Mouse (Mus musculus): ENCODE results near the gene Smad3.

The Smad3 gene

GRCm38 (mm10) chr9:63745821-63746632 is 11.8 kb downstream of the Smad3 start:
- DNase-seq, result peak in 1 of 2 experiments; percentile 58

GRCm38 (mm10) chr9:63744595-63744994 is 13.2 kb downstream of the Smad3 start:
- no peak for DNase-seq

- no peak for DNase-seq
Measured at GRCm38 (mm10) chr9:63743775-63744174, 14.0 kb downstream of the Smad3 start.

GRCm38 (mm10) chr9:63742887-63743660 is 14.7 kb downstream of the Smad3 start:
- no peak for DNase-seq

GRCm38 (mm10) chr9:63742318-63742717 is 15.5 kb downstream of the Smad3 start:
- DNase-seq, result no peak

GRCm38 (mm10) chr9:63741792-63742191 is 16.0 kb downstream of the Smad3 start:
- DNase-seq, result no peak

GRCm38 (mm10) chr9:63740320-63740841 is 17.4 kb downstream of the Smad3 start:
- no peak for DNase-seq

GRCm38 (mm10) chr9:63738830-63739229 is 19.0 kb downstream of the Smad3 start:
- no peak for DNase-seq

- no peak for DNase-seq
Measured at GRCm38 (mm10) chr9:63738086-63738701, 19.6 kb downstream of the Smad3 start.

GRCm38 (mm10) chr9:63737426-63737931 is 20.3 kb downstream of the Smad3 start:
- peak in 1 of 2 experiments; percentile 66 for DNase-seq

- no peak for DNase-seq
Measured at GRCm38 (mm10) chr9:63734261-63734660, 23.5 kb downstream of the Smad3 start.

GRCm38 (mm10) chr9:63732700-63733099 is 25.1 kb downstream of the Smad3 start:
- DNase-seq, result no peak

GRCm38 (mm10) chr9:63731114-63731828 is 26.5 kb downstream of the Smad3 start:
- no peak for DNase-seq

- DNase-seq, result no peak
Measured at GRCm38 (mm10) chr9:63728969-63729368, 28.8 kb downstream of the Smad3 start.

GRCm38 (mm10) chr9:63727070-63727469 is 30.7 kb downstream of the Smad3 start:
- no peak for DNase-seq

GRCm38 (mm10) chr9:63726088-63727010 is 31.4 kb downstream of the Smad3 start:
- DNase-seq, result peak; percentile 56 to 69

GRCm38 (mm10) chr9:63724750-63725149 is 33.0 kb downstream of the Smad3 start:
- DNase-seq, result no peak

- no peak for DNase-seq
Measured at GRCm38 (mm10) chr9:63722918-63723317, 34.9 kb downstream of the Smad3 start.

GRCm38 (mm10) chr9:63722350-63722749 is 35.4 kb downstream of the Smad3 start:
- no peak for DNase-seq

GRCm38 (mm10) chr9:63721573-63722275 is 36.1 kb downstream of the Smad3 start:
- DNase-seq, result no peak

- no peak for DNase-seq
Measured at GRCm38 (mm10) chr9:63720715-63721114, 37.1 kb downstream of the Smad3 start.
